Mouse (Mus musculus): ENCODE measurements at regions not wholly inside any gene's neighbourhood (a gene's known extent, or its start where the extent isn't known, plus 50 kb on each side); places are given as distances from the start of the nearest gene placed in this dataset.
"Not testable (repeated sequence)": the region's sequence is repeated elsewhere in the genome, so short reads cannot be mapped to it uniquely, and the experiment has no call there.

DNA sequence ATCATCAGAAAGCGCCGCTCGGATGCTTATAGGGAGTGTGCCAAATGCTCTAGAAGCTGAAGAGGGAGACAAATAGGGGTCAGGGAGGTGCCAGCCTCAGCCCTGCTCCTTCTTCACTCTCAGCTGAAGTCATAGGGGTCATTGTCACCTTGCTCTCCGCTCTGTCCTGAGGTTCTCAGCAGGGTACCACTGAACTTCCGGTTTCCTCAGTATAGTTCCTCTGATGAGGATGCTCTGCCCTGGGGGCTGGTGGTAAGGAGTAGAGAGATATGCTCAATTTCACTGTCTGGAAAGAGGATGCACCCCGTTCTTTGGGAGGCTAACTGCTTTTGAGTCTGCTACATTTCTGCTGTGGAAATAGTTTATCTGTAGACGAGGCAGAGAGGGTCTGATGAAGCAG lies 211.4 kb downstream of the Zfp619 start:
- DNase-seq, result no peak

DNA sequence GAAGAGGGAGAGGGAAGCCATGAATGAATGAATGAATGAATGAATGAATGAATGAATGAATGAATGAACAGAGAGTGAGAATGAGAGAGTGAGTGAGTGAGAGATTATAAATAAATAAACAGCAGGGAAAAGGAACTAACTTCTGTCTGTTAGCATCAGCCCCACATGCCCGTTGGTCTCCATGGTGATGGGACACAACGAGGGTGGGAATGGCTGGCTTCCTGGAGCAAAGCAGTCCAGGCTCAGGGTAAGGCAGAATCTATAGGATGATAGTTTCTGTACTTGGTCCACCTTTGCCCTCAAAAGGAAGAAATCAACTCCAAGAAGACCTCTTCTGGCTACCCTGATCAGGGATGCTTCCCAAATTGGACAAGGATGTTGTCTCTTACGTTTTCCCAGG lies 212.2 kb downstream of the Zfp619 start:
- no peak for DNase-seq

DNA sequence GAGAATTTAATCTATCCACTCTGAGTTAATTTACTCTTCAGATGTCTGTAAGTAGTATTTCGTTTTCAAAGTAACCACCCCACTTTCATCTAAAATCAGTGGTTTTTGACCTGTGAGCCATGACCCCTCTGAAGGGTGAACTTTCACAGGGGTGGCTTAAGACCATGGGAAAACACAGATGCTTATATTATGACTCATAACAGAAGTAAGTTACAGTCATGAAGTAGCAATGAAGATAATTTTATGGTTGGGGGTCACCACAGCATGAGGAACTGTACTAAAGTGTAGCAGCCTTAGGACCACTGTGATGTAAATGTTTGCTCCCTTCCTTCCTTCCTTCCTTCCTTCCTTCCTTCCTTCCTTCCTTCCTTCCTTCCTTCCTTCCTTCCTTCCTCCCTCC lies 215.2 kb downstream of the Zfp619 start:
- no peak for DNase-seq

DNA sequence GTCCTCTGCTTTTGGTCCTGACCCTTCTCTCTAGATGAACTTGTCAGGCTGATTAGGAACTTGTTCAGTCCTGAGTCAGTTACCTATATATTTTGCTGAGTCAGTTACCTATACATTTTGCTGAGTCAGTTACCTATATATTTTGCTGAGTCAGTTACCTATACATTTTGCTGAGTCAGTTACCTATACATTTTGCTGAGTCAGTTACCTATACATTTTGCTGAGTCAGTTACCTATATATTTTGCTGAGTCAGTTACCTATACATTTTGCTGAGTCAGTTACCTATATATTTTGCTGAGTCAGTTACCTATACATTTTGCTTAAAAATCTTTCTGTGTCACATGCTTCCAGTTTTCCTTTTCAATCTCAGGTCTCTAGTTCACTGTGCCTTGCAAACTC lies 230.8 kb downstream of the Zfp619 start:
- DNase-seq, result not testable (repeated sequence)

DNA sequence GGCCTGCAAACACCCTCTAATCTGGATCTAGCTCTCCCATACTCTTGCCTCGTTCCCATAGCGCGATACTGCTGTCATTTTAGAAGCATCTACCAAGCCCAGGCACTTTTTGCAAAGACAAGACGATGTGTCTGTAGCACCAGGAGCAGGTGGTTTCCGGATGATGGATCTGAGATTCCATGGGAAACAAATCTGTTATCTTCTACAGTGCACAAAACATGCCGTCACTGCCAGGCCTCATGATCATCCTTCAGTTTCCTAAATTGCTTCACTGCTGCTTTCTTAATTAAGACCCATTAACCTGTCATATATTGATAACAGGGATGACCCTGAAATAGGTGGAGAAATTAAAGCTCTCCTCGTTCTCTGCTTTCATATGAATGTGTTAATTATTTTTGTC lies 232.9 kb downstream of the Zfp619 start:
- DNase-seq, result no peak

DNA sequence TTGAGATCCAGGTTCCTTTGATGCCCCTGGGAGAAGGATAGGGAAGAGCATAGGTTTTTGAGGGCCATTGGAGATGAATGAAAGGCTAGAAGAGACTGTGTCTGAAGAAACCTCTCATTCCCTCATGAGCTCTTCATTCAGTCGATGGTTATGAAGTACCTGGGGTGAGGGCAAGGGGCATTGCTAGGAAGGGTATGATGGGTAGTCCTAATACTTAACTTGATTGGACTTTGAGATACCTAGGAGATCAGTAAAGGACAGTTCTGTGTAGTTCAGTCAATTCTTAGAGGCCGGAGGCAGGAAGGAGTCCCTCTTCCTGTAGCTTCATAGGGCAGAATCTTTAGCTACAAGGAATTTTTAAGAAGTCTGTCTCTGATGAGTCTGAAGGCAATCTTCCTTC lies 246.8 kb downstream of the Zfp619 start:
- DNase-seq, result no peak

DNA sequence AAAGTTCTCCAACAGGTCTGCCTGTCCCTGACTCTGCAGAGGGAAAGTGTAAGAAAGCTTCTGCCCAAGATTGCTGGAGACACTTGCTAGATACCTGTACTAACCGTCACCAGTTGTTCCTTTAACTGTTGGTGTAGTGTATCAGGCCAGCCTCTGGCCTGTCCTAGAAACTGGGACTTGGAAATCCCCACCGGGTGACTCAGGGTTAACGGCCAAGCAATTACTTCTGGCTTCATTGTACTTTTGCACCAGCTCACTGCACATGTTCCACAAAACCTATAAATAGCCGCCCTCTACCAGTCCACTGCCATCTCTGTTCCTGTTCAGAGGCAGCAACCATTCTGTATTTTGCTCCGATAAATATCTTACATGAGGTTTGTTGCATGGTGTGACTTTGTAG lies 247.5 kb downstream of the Zfp619 start:
- DNase-seq, result no peak

DNA sequence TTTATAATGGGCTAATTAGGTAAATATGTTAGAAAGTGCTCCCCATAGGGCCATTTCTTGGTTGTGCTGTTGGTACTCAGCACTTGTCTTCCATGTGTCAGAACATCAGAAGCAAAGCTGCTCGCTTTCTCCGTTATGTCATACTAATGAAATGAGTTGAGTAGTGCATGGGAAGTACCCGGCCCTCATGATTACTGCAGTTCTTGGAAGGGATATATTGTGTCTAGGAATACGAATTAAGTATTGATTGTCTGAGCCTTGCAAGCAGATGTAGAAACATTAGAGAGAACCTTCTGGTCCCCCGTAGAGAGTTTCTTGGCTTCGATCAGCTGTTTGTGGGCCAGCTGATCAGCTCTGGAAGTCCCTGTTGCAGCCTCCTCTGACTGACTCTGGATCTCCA lies 255.7 kb downstream of the Zfp619 start:
- DNase-seq, result no peak

DNA sequence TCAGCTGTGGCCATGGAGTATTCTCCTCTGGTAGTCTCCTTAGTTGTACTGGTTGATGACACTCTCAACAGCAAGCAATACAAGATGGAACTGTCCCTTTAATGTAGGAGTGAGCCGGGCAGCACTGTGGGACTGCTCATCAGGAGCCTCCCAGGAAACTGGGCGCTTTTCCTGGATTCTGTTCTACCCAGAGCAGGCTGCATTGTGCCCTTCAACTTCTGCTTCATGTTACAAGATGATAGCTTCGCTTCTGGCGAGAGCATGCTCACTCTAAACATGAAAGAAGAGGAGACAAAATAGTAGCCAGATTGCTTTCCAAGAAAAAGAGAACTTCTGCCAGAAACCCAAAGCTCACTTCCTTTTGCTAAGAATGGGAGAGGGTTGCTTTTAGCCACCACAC lies 271.8 kb downstream of the Zfp619 start:
- no peak for DNase-seq

DNA sequence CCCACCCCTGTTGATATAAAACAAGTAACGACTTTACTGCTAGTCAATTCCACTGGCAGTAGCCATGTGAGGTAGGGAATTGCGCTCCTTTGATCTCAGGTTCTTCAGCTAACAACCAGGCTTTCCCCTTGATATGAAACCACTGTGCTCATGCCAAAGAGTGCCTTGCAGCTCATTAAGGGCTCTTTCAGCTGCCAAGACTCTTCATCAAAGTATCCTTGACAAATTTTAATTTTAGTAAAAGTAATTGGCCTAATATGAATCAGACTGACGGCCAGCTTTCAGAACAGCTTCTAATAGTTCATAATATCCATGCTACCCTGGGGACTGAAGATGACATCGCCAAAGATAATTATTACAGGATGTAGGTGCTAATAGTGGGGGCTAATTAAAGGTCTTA lies 272.3 kb downstream of the Zfp619 start:
- DNase-seq, result no peak

DNA sequence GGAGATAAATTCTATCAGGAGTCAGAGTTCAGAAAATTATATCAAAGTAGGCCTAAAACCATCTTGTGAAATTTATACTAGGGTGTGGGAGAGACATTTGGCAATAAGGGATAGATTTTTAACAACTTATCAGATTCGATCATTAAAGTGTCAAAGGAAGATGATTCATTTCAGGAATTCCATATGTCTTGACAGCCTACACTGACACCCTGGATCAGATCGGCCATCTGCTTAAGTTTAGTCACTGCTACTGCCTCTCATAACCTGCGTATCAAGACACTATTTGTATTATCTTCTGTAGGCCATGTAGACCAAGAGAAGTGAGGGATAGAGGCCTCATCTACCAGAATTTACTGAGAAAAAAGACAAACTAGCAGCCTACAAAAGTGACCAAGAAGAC lies 277.2 kb downstream of the Zfp619 start:
- no peak for DNase-seq

DNA sequence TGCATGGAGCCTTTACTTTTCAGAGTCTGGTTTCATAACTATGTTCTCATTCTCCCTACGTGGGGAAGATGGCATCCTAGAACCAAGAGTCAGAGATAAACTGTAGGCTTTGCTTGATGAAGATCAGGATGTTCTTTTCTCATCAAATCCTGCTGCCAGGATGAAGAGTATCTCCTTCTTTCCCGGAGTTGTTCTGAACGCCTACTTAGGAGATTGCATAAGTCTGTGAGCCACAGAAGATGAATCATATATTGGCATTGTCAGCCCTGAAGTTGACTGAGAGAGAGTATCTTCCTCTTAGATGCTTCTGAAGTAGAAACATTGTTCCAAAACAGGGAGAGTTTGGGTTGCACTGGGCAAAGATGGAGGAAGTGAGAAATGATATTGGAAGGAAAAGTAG lies 286.7 kb downstream of the Zfp619 start:
- no peak for DNase-seq

DNA sequence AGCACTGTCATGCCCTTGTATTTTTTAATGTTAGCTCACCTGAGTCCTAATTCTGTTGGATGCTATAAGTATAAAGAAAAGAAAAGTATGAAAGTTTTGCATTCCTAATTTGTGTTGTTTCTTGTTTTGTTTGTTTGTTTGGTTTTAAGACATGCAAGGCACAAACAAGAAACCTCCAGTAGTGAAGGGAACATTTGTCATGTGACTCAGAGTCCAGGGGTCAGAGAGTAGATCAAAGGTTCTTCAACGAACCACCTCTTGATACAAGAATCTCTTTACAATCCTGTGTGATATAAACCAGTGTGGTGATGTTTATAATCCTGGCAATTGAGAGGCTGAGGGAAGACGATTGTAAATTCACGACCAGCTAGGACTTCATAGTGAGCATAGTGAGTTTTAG lies 300.5 kb downstream of the Zfp619 start:
- DNase-seq, result no peak

DNA sequence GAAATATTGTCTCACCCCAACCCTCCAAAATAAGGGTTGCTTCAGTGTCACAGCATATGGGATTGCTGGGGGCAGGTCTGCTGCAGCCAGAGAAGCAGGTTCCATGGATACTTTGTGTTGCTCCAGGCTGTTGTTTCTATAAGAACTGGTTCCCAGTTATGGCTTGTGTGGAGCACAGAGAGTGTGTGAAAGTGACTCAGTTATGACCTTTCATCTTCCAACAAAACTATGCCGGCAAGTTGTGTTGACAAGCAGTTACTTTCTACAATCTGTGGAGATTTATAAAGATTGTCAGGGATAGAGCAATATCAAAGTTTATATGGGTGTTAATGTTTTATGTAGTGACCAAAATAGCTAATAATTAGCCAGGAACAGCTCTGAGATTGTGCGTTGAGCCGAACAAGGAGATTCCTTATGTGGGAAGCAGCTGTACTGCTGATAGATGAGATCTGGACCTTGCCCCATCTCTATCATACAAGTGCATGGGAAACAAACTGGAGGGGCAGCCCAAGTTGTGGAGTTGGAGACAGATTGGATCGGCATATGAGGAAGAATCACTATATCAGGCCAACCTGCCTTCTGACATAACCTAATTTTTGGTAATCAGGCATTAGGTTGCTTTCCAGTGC lies 305.1 kb downstream of the Zfp619 start:
- DNase-seq, result no peak

DNA sequence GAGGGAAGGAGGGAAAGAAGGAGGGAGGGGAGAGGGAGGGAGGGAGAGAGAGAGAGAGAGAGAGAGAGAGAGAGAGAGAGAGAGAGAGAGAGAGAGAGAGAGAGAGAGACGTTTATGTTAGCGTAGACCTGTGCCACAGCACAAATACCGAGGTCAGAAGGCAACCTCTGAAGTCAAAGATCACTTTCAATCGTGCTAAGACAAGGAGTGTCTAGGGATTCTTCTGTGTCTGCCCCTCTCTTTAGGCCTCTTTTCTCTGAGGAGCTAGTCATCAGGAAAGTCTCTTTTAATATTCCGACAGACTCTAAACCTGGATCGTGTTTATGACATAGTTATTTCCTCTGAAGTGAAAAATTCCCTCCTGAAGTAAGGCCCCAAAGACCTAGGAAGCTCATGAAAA lies 310.8 kb downstream of the Zfp619 start:
- DNase-seq, result no peak

DNA sequence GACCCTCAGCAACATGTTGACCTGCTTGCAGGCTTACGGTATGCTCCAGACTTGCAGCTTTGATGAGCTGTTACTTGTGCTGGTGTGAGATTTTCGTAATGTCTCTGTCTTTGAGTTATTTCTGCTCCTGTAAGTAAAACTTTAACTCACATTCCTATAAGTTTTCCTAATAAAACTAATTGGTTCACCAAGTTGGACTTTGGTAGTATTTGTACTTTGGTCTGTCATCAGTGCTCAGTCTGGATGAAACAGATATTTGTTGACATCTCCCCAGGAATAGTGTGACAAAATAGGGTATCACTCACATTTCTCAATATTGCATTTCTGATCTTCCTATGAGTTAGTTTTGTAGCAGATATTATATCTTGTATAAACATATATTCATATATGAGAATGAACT lies 313.3 kb downstream of the Zfp619 start:
- no peak for DNase-seq

DNA sequence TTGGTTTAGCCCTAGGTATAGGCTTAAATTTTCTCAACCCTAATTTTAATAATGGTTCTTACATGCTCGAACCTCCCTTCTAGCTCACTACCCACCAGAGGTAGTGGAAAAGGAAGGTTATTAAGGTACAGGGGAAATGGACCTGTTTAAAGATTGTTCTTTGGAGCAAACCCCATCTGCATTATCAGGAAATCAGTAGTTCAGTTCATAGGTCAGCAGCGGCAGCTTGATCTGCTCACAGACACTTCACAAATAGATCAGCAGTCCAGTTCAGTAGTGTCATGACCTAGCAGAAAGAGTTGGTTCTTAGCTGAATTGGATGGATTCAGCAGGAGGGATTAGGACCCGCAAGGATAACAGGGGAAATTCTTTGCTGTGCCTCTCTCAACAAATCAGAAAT lies 324.4 kb downstream of the Zfp619 start:
- no peak for DNase-seq

DNA sequence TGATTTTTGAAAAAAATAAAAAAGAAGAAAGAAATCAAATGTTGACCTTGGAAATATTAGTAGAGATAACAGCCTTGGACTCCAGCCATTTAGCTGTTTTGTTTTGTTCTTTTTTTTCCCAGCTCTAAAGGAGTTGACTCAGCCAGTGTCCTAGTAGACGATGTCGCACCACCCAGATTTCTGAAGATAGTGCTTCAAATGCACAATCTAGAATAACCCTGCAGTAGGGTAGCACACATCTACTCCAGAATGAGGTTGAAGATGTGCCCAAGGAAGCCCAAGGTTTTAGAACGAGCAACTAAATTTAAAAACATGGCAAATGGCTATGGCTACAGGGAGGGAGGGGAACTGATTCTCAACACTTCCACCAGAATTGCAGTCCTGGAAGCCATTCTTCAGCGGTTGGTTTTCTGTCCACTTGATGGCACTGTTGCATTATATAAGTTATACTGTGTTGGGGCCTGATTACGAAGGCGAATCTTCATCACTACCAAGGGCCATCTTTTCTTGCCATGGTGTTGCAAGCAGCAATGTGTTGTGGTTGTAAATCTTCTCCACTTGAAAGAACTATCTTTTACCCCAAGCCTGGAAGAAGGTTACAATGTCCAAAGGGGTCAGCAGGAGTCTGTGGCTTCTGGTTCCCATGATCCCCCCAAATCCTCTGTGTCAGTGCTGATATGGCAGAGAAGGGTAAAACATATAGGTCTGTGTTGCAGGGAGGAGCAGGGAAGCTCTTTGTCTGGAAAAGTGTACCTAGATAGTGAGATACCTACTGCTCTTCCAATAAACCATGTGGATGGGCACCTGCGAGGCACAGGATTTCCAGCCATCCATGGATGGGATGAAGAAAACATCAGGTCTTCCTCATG lies 330.6 kb downstream of the Zfp619 start:
- peak; percentile 12 to 57 for DNase-seq

DNA sequence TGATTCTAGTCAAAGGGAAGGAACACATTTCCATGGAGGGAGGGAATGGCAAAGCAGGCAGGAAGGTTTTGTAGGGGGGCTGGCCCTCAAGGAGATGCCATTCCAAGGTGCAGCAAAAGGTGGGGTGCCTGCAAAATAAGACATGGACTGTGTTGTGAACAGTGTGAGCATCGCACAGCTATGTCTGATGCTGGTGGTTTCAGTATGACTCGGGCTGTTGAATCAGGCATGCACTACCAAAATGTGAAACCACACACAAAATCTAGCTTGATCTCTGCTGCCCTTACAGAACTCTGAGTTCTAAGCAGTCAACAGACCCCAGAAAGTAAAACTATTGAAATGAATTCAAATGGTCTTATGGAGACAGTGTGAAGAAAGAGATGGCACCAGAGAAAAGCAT lies 339.7 kb downstream of the Zfp619 start:
- no peak for DNase-seq

DNA sequence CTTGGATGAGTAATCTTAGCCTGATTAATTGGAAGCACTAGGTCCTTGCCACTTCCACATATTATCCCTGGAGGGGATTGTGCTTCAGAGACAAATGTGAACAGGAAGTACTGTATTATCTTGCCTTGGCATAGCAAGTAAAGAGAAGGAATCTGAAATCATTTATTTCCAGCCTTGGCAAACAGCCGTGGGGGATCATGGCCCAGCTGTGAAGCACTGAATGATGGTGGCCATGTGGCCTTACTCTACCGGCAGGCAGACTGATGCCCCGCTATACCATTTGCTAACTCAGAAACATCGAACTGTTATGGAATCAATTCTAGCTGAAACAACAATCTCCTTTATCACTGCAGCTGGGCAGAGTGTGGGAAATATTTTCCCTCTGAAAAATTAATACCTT lies 345.3 kb downstream of the Zfp619 start:
- DNase-seq, result no peak

DNA sequence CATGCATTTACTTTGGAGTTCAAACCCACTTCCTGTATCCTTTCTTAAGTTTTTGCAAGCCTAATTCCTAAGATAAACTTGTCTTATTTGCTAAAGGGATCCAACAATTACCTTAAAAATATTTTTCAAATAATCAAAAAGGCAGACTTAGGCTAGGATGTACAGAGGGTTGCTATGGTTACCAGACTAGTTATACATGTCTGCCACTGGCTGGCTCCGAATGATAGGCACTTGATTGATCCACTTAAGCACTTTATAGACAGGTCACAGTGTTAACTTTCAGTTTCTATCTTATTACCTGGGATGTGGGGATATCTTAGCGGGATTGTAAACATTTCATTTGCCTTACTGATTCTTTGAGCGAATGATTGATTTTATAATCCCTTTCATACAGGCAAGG lies 346.6 kb downstream of the Zfp619 start:
- no peak for DNase-seq

DNA sequence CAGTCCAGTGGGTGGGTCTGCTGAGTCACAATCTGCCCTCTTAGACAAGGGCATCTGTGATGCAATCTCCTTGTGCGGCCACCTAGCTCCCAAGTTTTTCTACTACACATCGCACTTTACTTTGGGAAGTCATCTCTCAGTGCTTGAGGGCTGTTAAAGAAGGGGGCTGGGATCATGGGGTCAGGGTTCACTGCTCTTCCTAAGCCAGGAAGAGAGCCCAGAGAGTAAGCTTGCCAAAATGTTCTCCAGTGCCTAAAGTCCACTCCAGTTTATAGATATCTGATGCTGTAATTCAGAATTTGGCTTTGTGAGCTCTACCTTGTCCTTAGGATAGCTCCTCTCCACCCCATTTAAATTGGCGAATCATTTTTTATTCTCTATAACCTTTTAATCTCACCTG lies 347.2 kb downstream of the Zfp619 start:
- no peak for DNase-seq

DNA sequence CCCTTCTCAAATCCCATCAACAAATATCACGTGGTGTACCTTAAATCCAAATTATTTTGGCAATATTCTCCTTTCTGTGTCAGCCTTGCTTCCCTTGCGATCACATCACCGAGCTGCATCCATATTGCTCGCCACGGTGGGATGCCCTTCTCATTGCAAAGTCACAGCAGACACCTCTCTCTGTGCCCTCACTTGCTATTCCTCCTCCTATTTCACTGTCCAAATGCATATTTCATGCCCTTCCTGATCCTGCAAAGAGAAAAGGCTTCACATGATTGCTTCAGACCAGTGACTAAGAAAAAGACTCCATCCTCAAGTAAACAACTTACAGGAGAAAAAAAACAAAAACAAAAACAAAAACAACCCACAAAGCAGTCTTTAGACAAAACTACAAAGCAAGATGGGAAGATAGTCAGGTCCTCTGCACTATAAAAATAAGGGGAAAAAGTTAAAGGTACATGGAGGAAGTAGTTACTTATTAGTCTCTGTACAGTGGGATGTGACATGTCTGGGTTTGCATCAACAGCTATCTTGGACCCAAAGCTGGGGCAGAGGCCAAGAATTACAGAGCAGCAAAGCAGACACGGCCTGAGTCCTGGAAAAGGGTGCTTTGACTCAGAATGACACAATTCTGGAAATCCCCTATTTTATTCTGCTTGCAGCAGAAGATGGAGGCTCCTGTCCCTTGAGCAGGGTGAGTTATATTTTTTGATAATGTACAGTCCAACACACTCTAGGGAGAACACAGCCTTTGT lies 349.3 kb downstream of the Zfp619 start:
- DNase-seq, result no peak

DNA sequence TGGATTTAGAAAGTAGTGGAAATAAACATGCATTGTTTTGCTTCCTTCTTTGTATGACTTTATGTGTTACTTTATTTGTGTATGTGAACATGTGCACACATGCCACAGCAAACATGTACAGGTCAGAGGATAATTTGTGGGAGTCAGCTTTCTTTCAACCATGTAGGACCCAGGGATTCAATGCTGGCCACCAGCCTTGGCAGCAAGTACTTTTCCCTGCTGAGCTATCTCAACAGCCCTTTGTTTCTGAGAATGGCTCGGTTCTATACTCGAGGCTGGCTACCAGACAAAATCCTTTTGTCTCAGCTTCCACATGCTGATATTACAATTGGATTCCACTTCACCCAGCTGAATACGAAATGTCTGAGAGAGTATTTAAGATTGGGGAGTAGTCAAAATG lies 349.9 kb downstream of the Zfp619 start:
- DNase-seq, result peak in 1 of 2 experiments; percentile 3

All from cerebellum, postnatal 25 days (tissue).